Mouse (Mus musculus) leukemia stem cell, adult 10-12 weeks (primary cell): ENCODE measurements around the gene Wfikkn1. TPM values are rescaled to one million over a fixed set of nuclear protein-coding genes. Genes with fewer than 3 reads are reported as not detected.

Experiments
- polyA plus RNA-seq: library from polyadenylated mRNA; stranded (reverse); fragments of >175 nt; gene quantifications from 2 replicates; pipeline ENCODE4 v1.2.3, GENCODE M21; 2012; ENCODE audit warnings: low replicate concordance

Gene Wfikkn1
- 1.4 and 1.7 TPM in 2 replicates for polyA plus RNA-seq

DNA sequence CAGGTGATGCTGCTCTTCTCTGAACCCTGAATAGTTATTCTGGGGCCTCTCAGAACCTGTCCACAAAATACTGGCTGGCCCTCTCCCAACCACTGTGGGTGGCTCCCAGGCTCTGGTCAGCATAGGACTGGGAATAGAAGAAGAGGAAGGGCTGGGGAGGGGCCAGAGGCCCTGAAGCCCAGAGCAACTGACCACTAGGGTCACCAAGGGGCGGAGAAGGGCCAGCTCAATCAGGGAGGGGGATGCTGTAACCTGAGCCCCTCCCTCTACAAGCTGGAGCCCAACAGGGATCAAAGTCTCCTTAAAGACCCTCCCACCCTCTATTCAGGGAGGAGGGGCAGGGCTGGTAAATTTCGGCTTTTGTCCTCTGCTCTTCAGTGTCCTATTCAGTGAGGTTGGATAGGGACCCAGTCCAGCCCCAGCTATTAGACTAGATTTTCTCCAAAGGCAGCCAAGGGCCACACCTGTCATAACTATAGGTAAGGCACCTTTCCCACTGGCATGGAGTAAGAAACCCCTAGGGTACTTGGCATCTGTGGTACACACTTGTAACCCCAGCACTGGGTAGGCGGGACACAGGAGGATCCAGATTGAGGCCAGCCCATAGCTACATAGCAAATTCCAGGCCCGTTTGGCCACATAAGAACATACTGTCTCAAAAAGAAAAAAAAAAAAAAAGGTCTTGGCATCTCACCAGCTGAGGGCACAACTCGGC, at the start of gene Wfikkn1:
Gene Wfikkn1 (minus strand): TSS at position 663 of the 715 bp plus-strand sequence.

GRCm38 (mm10) chr17:25919144-25919785, 38.6 kb upstream of the Wfikkn1 start, which contains the start of gene Rab40c:
TSS of gene Rab40c (minus strand) at chr17:25919727.

GRCm38 (mm10) chr17:25874721-25875170, 5.9 kb downstream of the Wfikkn1 start, which contains the start of gene Mettl26:
TSS of gene Mettl26 (plus strand) at chr17:25875074.

DNA sequence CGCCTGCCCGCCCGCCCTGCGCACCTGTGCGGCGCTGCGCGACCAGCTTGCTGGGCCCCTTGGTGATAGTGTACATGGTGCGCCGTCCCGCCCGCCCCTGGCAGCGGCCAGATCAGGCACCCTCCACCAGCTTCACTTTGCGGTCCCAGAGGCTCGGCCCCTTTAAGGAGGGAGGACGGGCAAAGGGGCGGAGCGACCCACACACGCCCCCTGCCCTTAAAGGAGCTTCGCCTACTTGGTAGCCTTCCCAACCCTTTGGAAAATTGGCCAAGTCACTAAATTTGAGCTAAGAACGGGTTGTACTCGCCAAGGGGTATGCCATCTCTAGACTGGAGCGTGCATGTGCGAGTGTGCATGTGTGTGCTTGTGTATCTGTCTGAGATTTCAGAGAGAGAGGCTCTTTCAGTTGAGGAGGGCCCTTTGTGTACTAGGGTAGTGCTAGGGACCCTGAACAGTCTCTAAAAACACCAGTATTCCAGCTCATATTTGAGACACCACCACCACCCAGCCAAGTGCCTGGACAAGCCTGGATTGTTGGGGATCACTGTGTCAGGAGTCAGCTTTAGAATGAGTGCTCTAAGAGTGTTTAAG, 12.0 kb downstream of the Wfikkn1 start, which contains the start of gene Mcrip2:
Gene Mcrip2 (minus strand): TSS at position 164 of the 591 bp plus-strand sequence.

GRCm38 (mm10) chr17:25860832-25861703, 19.6 kb downstream of the Wfikkn1 start, which contains the start of gene Wdr90:
TSS of gene Wdr90 (minus strand) at chr17:25861501.

DNA sequence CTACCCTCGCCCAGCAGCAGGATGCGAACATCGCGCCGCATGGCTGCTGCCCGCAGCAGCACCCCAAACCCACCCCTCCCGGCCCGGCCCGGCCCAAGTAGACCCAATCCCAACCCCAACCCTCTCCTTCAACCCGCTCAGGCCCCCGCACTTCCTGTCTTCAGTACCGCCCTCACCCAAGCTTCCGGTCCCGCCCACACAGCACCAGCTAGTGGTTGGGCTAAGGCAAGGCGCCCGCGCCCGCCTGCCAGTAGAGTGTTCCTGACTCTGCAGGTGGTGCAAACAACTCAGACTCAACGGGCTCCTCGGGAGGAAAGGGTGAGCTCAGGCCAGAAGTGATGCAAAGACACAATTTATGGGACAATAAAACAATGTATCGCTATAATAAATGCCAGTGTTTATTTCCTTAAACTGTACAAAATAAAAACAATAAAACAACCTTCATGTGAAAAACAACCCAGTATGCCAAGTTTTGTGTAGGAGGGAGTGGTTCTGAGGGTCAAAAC, 36.2 kb downstream of the Wfikkn1 start, which contains the start of gene Rhot2:
Gene Rhot2 (minus strand): TSS at position 456 of the 506 bp plus-strand sequence.

DNA sequence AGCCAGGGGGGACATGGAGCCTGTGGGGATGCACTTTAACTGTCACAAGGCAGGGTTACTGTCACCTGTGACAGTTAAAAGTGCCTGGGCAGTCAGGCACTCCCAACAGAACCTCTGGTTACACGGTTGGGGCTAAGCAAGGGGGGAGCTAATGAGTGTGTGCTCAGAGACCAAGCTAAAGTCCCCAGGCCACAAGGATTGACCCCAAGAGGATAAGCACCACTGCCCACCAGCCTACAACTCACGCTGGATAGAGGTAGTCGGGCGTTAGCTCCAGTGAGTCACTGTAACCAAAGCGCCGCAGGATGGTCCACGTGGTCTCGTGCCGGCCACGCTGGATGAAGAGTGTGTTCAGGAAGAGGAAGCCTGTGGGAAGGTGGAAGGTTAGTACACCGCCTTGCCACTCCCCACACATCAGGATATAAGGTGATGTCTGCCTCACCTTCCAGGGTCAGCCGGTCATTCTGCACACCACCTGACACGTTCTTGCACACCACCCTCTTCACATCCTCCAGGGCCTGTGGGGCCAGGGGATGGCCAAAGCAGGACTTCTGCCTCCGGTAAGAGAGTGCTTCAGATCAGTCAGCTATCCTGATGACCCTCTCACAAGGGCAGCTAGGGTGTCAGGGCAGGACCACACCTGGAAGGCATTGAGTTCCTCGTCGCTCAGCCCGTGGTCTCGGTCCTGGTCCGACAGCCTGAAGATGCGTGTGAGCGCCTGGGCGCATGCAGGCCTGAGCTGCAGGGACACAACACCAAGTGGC, 39.4 kb downstream of the Wfikkn1 start, which contains the start of gene Gm20683:
Gene Gm20683 (minus strand): TSS at position 647 of the 764 bp plus-strand sequence.

GRCm38 (mm10) chr17:25837076-25837410, 43.6 kb downstream of the Wfikkn1 start, which contains the start of gene Rhbdl1:
TSS of gene Rhbdl1 (minus strand) at chr17:25837295.

GRCm38 (mm10) chr17:25833291-25833663, 47.4 kb downstream of the Wfikkn1 start, which contains the start of gene Stub1:
TSS of gene Stub1 (minus strand) at chr17:25833404.

GRCm38 (mm10) chr17:25828712-25829557, 51.7 kb downstream of the Wfikkn1 start, which contains the start of gene Jmjd8:
TSS of gene Jmjd8 (plus strand) at chr17:25828867.

Other genes with a start within 250 kb of the Wfikkn1 start
- not detected in 2 replicates for gene Gng13, start 163.7 kb downstream of the Wfikkn1 start, polyA plus RNA-seq
- gene Chtf18, start 153.4 kb downstream of the Wfikkn1 start, polyA plus RNA-seq = 57.7 and 72.3 TPM in 2 replicates
- 64.2 and 71.2 TPM in 2 replicates for gene Rpusd1, start 153.2 kb downstream of the Wfikkn1 start, polyA plus RNA-seq
- not detected in 2 replicates for gene Mslnl, start 144.8 kb downstream of the Wfikkn1 start, polyA plus RNA-seq
- 0.22 and 0.53 TPM in 2 replicates for gene Msln, start 126.5 kb downstream of the Wfikkn1 start, polyA plus RNA-seq
- gene Narfl, start 107.1 kb downstream of the Wfikkn1 start, polyA plus RNA-seq = 11.2 and 16.9 TPM in 2 replicates
- gene Haghl, start 95.2 kb downstream of the Wfikkn1 start, polyA plus RNA-seq = 11.2 and 11.4 TPM in 2 replicates
- gene Ccdc78, start 94.3 kb downstream of the Wfikkn1 start, polyA plus RNA-seq = not detected in 2 replicates
- 9.0 and 19.8 TPM in 2 replicates for gene Fam173a, start 88.0 kb downstream of the Wfikkn1 start, polyA plus RNA-seq
- not detected in 2 replicates for gene AC134908.4, start 85.2 kb downstream of the Wfikkn1 start, polyA plus RNA-seq
- gene Metrn, start 83.7 kb downstream of the Wfikkn1 start, polyA plus RNA-seq = 158 and 177 TPM in 2 replicates
- 0.28 and 0.61 TPM in 2 replicates for gene Fbxl16, start 71.8 kb downstream of the Wfikkn1 start, polyA plus RNA-seq
- 2.6 and 13.2 TPM in 2 replicates for gene Wdr24, start 57.2 kb downstream of the Wfikkn1 start, polyA plus RNA-seq
- gene Jmjd8, start 52.0 kb downstream of the Wfikkn1 start, polyA plus RNA-seq = 2.6 and 6.8 TPM in 2 replicates
- gene Stub1, start 47.5 kb downstream of the Wfikkn1 start, polyA plus RNA-seq = 52.2 and 64.9 TPM in 2 replicates
- 2.4 and 3.7 TPM in 2 replicates for gene Rhbdl1, start 43.6 kb downstream of the Wfikkn1 start, polyA plus RNA-seq
- gene Gm20683, start 39.1 kb downstream of the Wfikkn1 start, polyA plus RNA-seq = 12.7 and 16.5 TPM in 2 replicates
- gene Rhot2, start 36.0 kb downstream of the Wfikkn1 start, polyA plus RNA-seq = 134 and 279 TPM in 2 replicates
- gene Wdr90, start 19.4 kb downstream of the Wfikkn1 start, polyA plus RNA-seq = 22.8 and 33.0 TPM in 2 replicates
- gene Mcrip2, start 12.1 kb downstream of the Wfikkn1 start, polyA plus RNA-seq = 164 and 319 TPM in 2 replicates
- gene Mettl26, start 5.8 kb downstream of the Wfikkn1 start, polyA plus RNA-seq = 60.7 and 67.0 TPM in 2 replicates
- gene Rab40c, start 38.9 kb upstream of the Wfikkn1 start, polyA plus RNA-seq = 12.5 and 13.4 TPM in 2 replicates
- 354 and 1,450 TPM in 2 replicates for gene Pigq, start 64.1 kb upstream of the Wfikkn1 start, polyA plus RNA-seq
- 0.28 and 3.2 TPM in 2 replicates for gene Nhlrc4, start 64.1 kb upstream of the Wfikkn1 start, polyA plus RNA-seq
- 0.09 TPM in 1 of 2 replicates, not detected in the other for gene A930017K11Rik, start 71.7 kb upstream of the Wfikkn1 start, polyA plus RNA-seq
- 78.7 and 121 TPM in 2 replicates for gene Capn15, start 104.9 kb upstream of the Wfikkn1 start, polyA plus RNA-seq
- gene Rab11fip3, start 188.7 kb upstream of the Wfikkn1 start, polyA plus RNA-seq = 4.8 and 7.2 TPM in 2 replicates
- 0.11 and 0.89 TPM in 2 replicates for gene Decr2, start 209.5 kb upstream of the Wfikkn1 start, polyA plus RNA-seq
- 55.7 and 62.6 TPM in 2 replicates for gene Nme4, start 214.7 kb upstream of the Wfikkn1 start, polyA plus RNA-seq
- 5.9 and 15.9 TPM in 2 replicates for gene Tmem8, start 232.4 kb upstream of the Wfikkn1 start, polyA plus RNA-seq
- 112 and 181 TPM in 2 replicates for gene Mrpl28, start 242.6 kb upstream of the Wfikkn1 start, polyA plus RNA-seq